Mouse (Mus musculus) stomach, postnatal 0 days (tissue): Measurements from ENCODE around the gene She. TPM values are rescaled to one million over a fixed set of nuclear protein-coding genes. Genes with fewer than 3 reads are reported as not detected.

Source experiments
- ATAC-seq: fragments of 200-750 bp; cut with Nextera tagmentation; 2 replicates; pipeline ENCODE4 v1.8.0; 2017; ENCODE audit not compliant: low FRiP score, low TSS enrichment
- DNase-seq: peaks from one replicate; pipeline ENCODE4 v3.0.0-alpha.2; 2016; ENCODE audit warnings: low spot score
- H3K27ac ChIP-seq: fragments of 300-500 bp; sonication (generic); replicated peaks from 2 replicates; pipeline ENCODE4 v1.5.1; 2014; ENCODE audit warnings: mild to moderate bottlenecking, control low read depth
- H3K27me3 ChIP-seq: fragments of 300-500 bp; sonication (generic); 2 replicates; pipeline ENCODE4 v1.6.1; 2014; ENCODE audit warnings: low read length; ENCODE audit not compliant: control insufficient read depth, insufficient read depth
- H3K36me3 ChIP-seq: fragments of 300-500 bp; sonication (generic); 2 replicates; pipeline ENCODE4 v1.6.1; 2014; ENCODE audit warnings: low read length, mixed read lengths; ENCODE audit not compliant: control insufficient read depth, insufficient read depth
- H3K4me1 ChIP-seq: fragments of 300-500 bp; sonication (generic); replicated peaks from 2 replicates; pipeline ENCODE4 v1.6.1; 2014; ENCODE audit warnings: antibody characterized with exemption; ENCODE audit not compliant: control insufficient read depth, insufficient read depth
- H3K4me2 ChIP-seq: fragments of 300-500 bp; sonication (generic); replicated peaks from 2 replicates; pipeline ENCODE4 v1.6.1; 2014; ENCODE audit warnings: low read depth, mild to moderate bottlenecking, control low read depth, moderate library complexity
- H3K4me3 ChIP-seq: fragments of 300-500 bp; sonication (generic); 2 replicates; pipeline ENCODE4 v1.5.1; 2014; ENCODE audit warnings: low read depth, low read length, control low read depth
- H3K9ac ChIP-seq: fragments of 300-500 bp; sonication (generic); 2 replicates; pipeline ENCODE4 v1.6.1; 2014; ENCODE audit warnings: mild to moderate bottlenecking, low read length, control low read depth, mixed read lengths
- H3K9me3 ChIP-seq: fragments of 300-500 bp; sonication (generic); 2 replicates; pipeline ENCODE4 v1.6.1; 2016; ENCODE audit warnings: low read length; ENCODE audit not compliant: control insufficient read depth
- CTCF ChIP-seq: IDR thresholded peaks from 2 replicates; pipeline ENCODE4 v1.5.1; 2016; ENCODE audit warnings: antibody characterized with exemption, low read depth, mild to moderate bottlenecking, moderate library complexity
- EP300 ChIP-seq: optimal IDR thresholded peaks from 2 replicates; pipeline ENCODE3; 2016; ENCODE audit warnings: antibody characterized with exemption
- WGBS: fragments of 180-500 bp; shearing (Covaris S2); extraction: QIAGEN DNeasy Blood & Tissue Kit; methylation state at CpG from one replicate; pipeline ENCODE4 v1.1.7; 2014; 5-methylcytosine and 5-hydroxymethylcytosine counted together
- polyA plus RNA-seq: library from polyadenylated mRNA; unstranded; fragments of >200 nt; fragmentation: Nextera tagmentation; extraction: Ambion mirVana; gene quantifications from 2 replicates; pipeline ENCODE4 v1.2.1, GENCODE M21; 2015

The She gene
- polyA plus RNA-seq, 1 experiment from 2014 or later = 1.4 TPM

DNA sequence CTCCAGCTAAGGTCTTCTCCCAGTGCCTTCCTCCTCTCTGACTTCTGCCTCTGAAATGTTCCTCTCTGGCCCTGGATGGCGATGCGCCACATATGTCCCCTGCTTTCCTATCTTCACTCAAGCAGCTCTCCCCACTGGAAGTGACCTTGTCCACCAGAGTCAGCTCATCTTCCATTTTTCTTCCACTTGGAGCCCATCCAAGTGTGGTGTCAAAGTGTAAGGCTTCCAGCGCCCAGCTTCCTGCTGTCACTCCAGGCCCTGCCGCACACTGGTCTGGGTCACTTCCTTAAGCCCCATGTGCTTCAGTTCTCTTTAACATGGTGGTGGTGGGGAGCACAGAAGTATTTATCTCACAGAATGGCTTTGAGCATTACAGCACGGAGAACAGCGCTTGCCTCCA, 16.4 kb downstream of the She start:
- H3K4me3 ChIP-seq = no peak overlapping the region
- WGBS = 66% methylated on average over 6 of the region's 6 CpGs
- H3K27me3 ChIP-seq = no peaks in the 10 kb centered on the region
- no peak overlapping the region for H3K4me2 ChIP-seq
- TF ChIP-seq EP300 (no peak), CTCF (no peak)
- H3K9me3 ChIP-seq = no peaks in the 10 kb centered on the region
- H3K27ac ChIP-seq = peak overlapping the region; percentile 1; the same call in 1 of the 2 replicates
- no peak for ATAC-seq
- H3K9ac ChIP-seq = no peak overlapping the region
- no peak for DNase-seq
- no peaks in the 10 kb centered on the region for H3K4me1 ChIP-seq
- H3K36me3 ChIP-seq = no peaks in the 10 kb centered on the region

DNA sequence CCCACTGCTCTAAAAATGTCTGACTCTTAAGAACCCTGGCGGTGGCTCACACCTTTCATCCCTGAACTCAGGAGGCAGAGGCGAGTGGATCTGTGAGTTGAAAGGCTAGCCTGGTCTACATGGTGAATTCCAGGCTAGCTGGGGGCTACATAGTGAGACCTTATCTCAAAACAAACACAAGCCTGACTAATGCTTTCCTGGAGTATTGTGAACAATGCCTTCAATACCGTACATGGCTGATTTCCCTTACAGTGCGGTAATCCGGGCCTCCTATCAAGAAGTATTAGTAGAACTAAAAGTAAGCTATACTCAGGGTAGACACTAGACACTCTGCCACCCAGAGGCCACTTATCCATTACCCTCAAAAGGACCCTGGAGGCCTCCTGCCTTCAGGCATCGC, 16.9 kb downstream of the She start:
- Histone ChIP-seq H3K9ac (no peak overlapping the region), H3K27me3 (no peaks in the 10 kb centered on the region), H3K4me2 (no peak overlapping the region), H3K27ac (no peak overlapping the region; the same call in 1 of the 2 replicates), H3K36me3 (no peaks in the 10 kb centered on the region), H3K9me3 (no peaks in the 10 kb centered on the region), H3K4me3 (no peak overlapping the region), H3K4me1 (no peaks in the 10 kb centered on the region)
- WGBS = 72% methylated on average over 6 of the region's 6 CpGs
- DNase-seq (no peak), ATAC-seq (no peak)
- TF ChIP-seq CTCF (no peak), EP300 (no peak)

DNA sequence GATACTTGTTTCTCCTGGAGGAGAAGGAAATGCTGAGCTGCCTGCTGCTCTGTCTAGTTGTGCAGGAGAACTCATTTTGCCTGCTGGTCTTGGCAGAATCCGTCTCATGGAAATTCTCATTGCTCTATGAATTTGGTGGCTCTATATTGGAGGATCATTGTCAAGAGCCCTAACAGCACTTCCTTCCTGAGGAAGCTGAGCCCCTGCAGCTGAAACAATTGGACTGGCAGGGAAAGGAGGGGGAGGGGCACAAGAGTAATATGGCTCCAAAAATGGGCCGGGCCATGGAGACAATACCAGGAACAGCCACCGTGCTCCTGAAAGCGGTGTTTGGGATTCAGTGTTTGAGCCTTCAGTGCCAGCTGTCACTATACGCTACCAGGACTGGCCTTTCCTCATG, 22.6 kb downstream of the She start:
- 76% methylated on average over 5 of the region's 5 CpGs for WGBS
- ATAC-seq = peak; percentile 11; the same call in 1 of the 2 replicates

DNA sequence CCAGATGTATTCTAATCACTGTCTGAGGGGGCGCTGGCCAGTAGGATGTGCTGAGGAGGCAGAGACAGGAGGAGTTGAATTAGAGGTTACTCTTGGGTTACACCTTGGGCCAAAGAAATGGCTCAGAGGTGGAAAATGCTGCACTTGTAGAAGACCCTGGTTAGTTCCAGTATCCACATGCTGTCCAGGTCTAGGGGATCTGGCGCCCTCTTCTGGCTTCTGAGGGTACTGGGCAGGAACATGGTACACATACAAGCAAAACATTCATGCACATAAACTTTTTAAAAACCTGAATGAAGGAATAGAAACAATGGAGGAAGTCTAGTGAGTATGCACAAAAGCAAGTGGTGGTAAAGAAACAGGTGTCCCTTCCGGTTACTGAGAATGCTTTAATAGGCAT, 26.2 kb downstream of the She start:
- Histone ChIP-seq H3K4me1 (no peaks in the 10 kb centered on the region), H3K36me3 (no peaks in the 10 kb centered on the region), H3K4me2 (no peak overlapping the region), H3K27me3 (no peaks in the 10 kb centered on the region), H3K9me3 (no peaks in the 10 kb centered on the region), H3K9ac (no peak overlapping the region), H3K27ac (no peak overlapping the region), H3K4me3 (no peak overlapping the region)
- no peak for DNase-seq
- no peak for TF ChIP-seq EP300
- peak; percentile 64 for TF ChIP-seq CTCF
- ATAC-seq = no peak
- 79% methylated on average over 3 of the region's 3 CpGs for WGBS

More for the DNA sequence above, 22.6 kb downstream of the She start:
- Histone ChIP-seq H3K9me3 (no peaks in the 10 kb centered on the region), H3K4me1 (no peaks in the 10 kb centered on the region), H3K36me3 (no peaks in the 10 kb centered on the region), H3K27ac (no peak overlapping the region; the same call in 1 of the 2 replicates), H3K4me2 (no peak overlapping the region), H3K4me3 (no peak overlapping the region), H3K27me3 (no peaks in the 10 kb centered on the region), H3K9ac (no peak overlapping the region)
- DNase-seq = no peak
- no peak for TF ChIP-seq EP300
- 0 out of 2 replicates have a peak, but pooled peaks have one; percentile 17 for TF ChIP-seq CTCF

DNA sequence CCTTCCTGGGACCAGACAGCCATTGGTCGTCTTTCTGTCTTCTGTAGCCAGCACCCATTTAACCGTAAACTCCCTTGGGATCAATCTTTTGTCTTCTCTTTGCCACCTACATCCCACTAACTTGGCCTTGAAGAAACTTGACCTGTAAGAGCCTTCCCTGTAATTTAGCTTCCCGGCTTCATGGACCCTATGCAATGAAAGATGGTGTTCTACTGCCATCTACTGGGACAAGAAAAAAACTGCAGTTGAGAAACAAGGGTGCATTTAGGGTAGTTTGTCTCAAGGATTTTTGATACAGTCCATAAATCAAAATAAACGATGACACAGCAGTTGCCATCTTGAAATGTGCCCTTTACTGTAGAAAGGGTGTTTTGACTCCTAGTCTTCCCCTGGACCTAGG, 27.0 kb downstream of the She start:
- TF ChIP-seq EP300 (no peak), CTCF (peak; percentile 95)
- Histone ChIP-seq H3K9ac (no peak overlapping the region), H3K27me3 (no peaks in the 10 kb centered on the region), H3K36me3 (no peaks in the 10 kb centered on the region), H3K4me3 (no peak overlapping the region), H3K9me3 (no peaks in the 10 kb centered on the region), H3K4me2 (no peak overlapping the region), H3K4me1 (no peaks in the 10 kb centered on the region), H3K27ac (no peak overlapping the region)
- WGBS = 9% methylated on average over 4 of the region's 4 CpGs
- ATAC-seq (no peak), DNase-seq (no peak)

DNA sequence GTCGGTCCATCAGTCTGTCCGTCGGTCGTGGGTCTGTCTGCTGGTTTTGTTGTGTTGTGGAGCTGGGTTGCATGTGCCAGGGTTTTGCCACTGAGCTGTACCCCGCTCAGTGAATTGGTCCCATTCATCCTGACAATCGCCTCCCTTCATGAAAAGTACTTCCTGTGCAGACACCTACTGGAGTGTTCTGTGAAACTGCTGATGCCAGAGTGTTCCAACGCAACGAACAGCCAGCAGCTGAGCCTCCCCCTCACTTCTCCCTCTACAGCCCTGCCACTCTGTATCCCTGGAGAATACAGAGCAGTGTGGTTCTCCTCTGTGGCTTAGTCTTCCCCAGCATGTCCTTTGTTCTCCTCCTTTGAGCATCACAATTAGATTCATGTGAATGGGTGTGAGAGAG, 27.7 kb downstream of the She start:
- no peaks in the 10 kb centered on the region for H3K36me3 ChIP-seq

More for the DNA sequence above, 27.7 kb downstream of the She start:
- Histone ChIP-seq H3K27me3 (no peaks in the 10 kb centered on the region), H3K4me3 (no peak overlapping the region), H3K9me3 (no peaks in the 10 kb centered on the region), H3K4me2 (no peak overlapping the region), H3K9ac (no peak overlapping the region), H3K4me1 (no peaks in the 10 kb centered on the region), H3K27ac (no peak overlapping the region)
- TF ChIP-seq EP300 (no peak), CTCF (no peak)
- 73% methylated on average over 8 of the region's 8 CpGs for WGBS
- ATAC-seq = no peak
- DNase-seq = no peak
